Mouse (Mus musculus): ENCODE data around the gene Larp1.

DNA sequence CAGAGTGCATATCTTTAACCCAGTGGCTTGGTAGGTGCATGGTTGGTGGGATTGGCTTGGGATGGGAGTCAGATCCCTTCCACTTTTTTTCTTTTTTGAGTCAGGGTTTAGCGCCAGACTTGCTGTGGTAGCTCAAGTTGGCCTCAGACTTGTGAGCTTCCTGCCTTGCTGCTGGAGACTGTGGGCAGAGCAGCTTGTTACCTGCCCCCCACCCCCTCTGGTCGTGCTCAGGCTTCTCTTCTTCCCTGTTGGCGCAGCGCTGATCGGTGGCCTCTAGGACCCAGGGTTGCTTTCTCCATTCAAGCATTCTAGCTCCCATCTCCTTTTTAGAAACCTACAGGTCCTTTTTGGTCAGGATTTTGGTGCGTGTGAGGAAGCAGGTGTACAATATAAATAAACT lies 22.3 kb downstream of the Larp1 start:
- no peak for TF ChIP-seq TAL1 (IDR thresholded peaks at IDR 0.05; ENCODE audit: low read length)
- TF ChIP-seq GATA1 (IDR thresholded peaks at IDR 0.05; ENCODE audit: low read length): no peak

All from erythroblast, embryonic 14.5 days (primary cell).